Mouse (Mus musculus): ENCODE measurements around the gene Adam22.

DNA sequence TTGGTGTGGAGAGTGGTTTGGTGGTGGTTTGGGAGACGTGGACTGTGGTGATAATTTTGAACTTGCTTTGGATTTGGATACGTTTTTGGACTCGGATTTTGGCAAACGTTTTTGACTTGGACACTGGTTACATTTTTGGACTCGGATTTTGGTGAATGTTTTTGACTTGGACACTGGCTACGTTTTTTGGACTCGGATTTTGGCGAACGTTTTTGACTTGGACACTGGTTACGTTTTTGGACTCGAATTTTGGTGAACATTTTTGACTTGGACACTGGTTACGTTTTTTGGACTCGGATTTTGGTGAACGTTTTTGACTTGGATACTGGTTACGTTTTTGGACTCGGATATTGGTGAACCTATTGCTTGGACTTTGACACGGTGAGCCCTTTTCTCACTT lies 189.8 kb downstream of the Adam22 start:
- TF ChIP-seq CTCF (IDR thresholded peaks at IDR 0.05; ENCODE audit: borderline replicate concordance, control insufficient read depth, extremely low read depth, insufficient read depth, low read length, poor library complexity) (no peak), POLR2A (IDR thresholded peaks at IDR 0.05; ENCODE audit: control insufficient read depth, extremely low read depth, insufficient read depth, low read length, poor library complexity) (no peak)

Data from thymus, adult 2 months (tissue).